ENCODE assay signal across 8 mouse cellular contexts in genomic region chr3:67514801-67515273, GRCm38 (mm10). TPM values are rescaled to one million over a fixed set of nuclear protein-coding genes. Genes with fewer than 3 reads are reported as not detected.
DNase-seq lines count a peak whose midpoint lies in the region; ATAC-seq and TF ChIP-seq lines count a peak whose summit lies in the region.

No protein-coding gene starts in this region.

- peaks cover 41% of the 10 kb centered on the region for H3K27me3 ChIP-seq in embryonic facial prominence, embryonic 15.5 days
- H3K27me3 ChIP-seq in small intestine, adult 2 months (ENCODE audit: control insufficient read depth, insufficient read depth, low read length): peaks cover 15% of the 10 kb centered on the region; the same call in 1 of the 2 replicates

- H3K9ac ChIP-seq in embryonic facial prominence, embryonic 15.5 days: peak overlapping the region; percentile 26; the same call in 1 of the 2 replicates

- H3K4me2 ChIP-seq in embryonic facial prominence, embryonic 15.5 days (replicated peaks): peak overlapping the region; percentile 99

- no peaks in the 10 kb centered on the region for H3K9me3 ChIP-seq in embryonic facial prominence, embryonic 15.5 days (replicated peaks)

- no peak for DNase-seq in frontal cortex, postnatal 14 days (ENCODE audit: low spot score in 2 of 2)
- peak; percentile 56 to 62 for DNase-seq in B cell, adult 2 months
- peak; percentile 2 for DNase-seq in induced T-regulatory cell, adult 2 months (ENCODE audit: low read depth)
- DNase-seq in lung, postnatal 10 days: peak; percentile 19
- DNase-seq in ovary, postnatal 10 days (ENCODE audit: low spot score): no peak

- H3K36me3 ChIP-seq in embryonic facial prominence, embryonic 15.5 days: no peaks in the 10 kb centered on the region
- no peaks in the 10 kb centered on the region for H3K36me3 ChIP-seq in small intestine, adult 2 months (ENCODE audit: control insufficient read depth, insufficient read depth, low read length)

- no peak overlapping the region for H3K27ac ChIP-seq in embryonic facial prominence, embryonic 15.5 days (replicated peaks)
- H3K27ac ChIP-seq in small intestine, adult 2 months (ENCODE audit: insufficient read depth, low read depth, low read length): no peak overlapping the region

- WGBS in embryonic facial prominence, embryonic 15.5 days: 4% methylated on average over 40 of the region's 40 CpGs
- WGBS in small intestine, adult 2 months: 4% methylated on average over 40 of the region's 40 CpGs

- ATAC-seq in frontal cortex, adult (ENCODE audit: low TSS enrichment): peak; percentile 69
- ATAC-seq in embryonic facial prominence, embryonic 15.5 days (ENCODE audit: insufficient number of reproducible peaks, low FRiP score, low TSS enrichment, low read depth): peak; percentile 51; the same call in 1 of the 2 replicates

- H3K4me1 ChIP-seq in embryonic facial prominence, embryonic 15.5 days: peaks cover 7% of the 10 kb centered on the region; the same call in 1 of the 2 replicates
- no peaks in the 10 kb centered on the region for H3K4me1 ChIP-seq in small intestine, adult 2 months (ENCODE audit: control insufficient read depth, insufficient read depth, insufficient read length, low read length)

- H3K4me3 ChIP-seq in embryonic facial prominence, embryonic 15.5 days (replicated peaks): peak overlapping the region; percentile 53
- H3K4me3 ChIP-seq in small intestine, adult 2 months (ENCODE audit: low read depth, low read length): peak overlapping the region; percentile 54

- TF ChIP-seq POLR2A in small intestine, adult 2 months (IDR thresholded peaks at IDR 0.05; ENCODE audit: low read depth, low read length): no peak

- TF ChIP-seq CTCF in small intestine, adult 2 months (IDR thresholded peaks at IDR 0.05; ENCODE audit: extremely low read depth, insufficient read length, insufficient replicate concordance, low read depth, low read length): no peak

RNA-seq across cellular contexts. Expression of gene Rarres1, which starts 0.5 kb away (rescaled TPM):
- 8.1 and 8.2 TPM in 2 replicates for polyA plus RNA-seq in embryonic facial prominence, embryonic 15.5 days (2015; fragmentation: Nextera tagmentation; extraction: Ambion mirVana)
- polyA plus RNA-seq in small intestine, adult 2 months (2012; rRNA removed): 1.9 and 3.9 TPM in 2 replicates

RNA-seq across cellular contexts. Expression of gene Lxn, which starts 51.1 kb away (rescaled TPM):
- polyA plus RNA-seq in embryonic facial prominence, embryonic 15.5 days (2015; fragmentation: Nextera tagmentation; extraction: Ambion mirVana): 99.1 and 109 TPM in 2 replicates
- polyA plus RNA-seq in small intestine, adult 2 months (2012; rRNA removed): 15.8 and 55.5 TPM in 2 replicates

Comparison
In these comparisons a context has a peak if more than half of its experiments do, and no peak if none do; other contexts are left out.
1. DNase-seq: peak in B cell, adult 2 months (2 of 2), induced T-regulatory cell, adult 2 months (single experiment) and lung, postnatal 10 days (single experiment); none in frontal cortex, postnatal 14 days (0 of 2) and ovary, postnatal 10 days (single experiment).